Mouse (Mus musculus) forelimb bud, embryonic 11.5 days (tissue): ENCODE measurements around the gene Slc4a7.

Experiments used
- DNase-seq: peaks from one replicate; pipeline ENCODE4 v3.0.0-alpha.2; 2012; ENCODE audit warnings: low read depth, low spot score

The Slc4a7 gene

DNA sequence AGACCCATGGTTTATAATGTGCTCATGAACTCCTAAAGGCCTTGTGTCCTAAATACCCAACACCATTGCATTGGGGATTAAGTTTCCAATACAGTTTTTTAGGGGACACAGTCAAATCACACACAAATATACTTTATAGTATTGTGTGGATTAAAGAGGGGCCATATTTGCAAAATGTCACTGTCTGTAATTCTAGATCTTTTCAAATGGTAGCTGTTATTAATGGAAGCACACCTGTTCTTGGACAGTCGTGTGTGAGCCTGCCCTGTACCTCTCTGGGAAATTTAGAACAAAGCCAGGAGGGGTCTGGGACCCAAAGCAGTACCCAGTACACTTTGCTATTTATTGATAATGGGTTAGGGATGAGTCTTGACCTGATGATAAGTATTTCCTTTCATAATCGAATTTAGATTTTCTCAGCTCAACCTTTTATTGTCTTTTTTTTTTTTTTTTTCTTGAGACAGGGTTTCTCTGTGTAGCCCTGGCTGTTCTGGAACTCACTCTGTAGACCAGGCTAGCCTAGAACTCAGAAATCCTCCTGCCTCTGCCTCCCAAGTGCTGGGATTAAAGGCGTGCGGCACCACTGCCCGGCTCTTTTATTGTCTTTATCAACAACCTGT is at the start of gene Slc4a7:
TSS of gene Slc4a7 (plus strand) at position 570 of the 620 bp plus-strand sequence.
- DNase-seq, result no peak

- DNase-seq, result no peak
Observed at GRCm38 (mm10) chr14:14670597-14670996, 31.5 kb upstream of the Slc4a7 start.

- DNase-seq, result no peak
Observed at GRCm38 (mm10) chr14:14681611-14682010, 20.5 kb upstream of the Slc4a7 start.

- no peak for DNase-seq
Observed at GRCm38 (mm10) chr14:14684771-14685170, 17.3 kb upstream of the Slc4a7 start.

GRCm38 (mm10) chr14:14686101-14686551 is 16.0 kb upstream of the Slc4a7 start:
- no peak for DNase-seq

DNA sequence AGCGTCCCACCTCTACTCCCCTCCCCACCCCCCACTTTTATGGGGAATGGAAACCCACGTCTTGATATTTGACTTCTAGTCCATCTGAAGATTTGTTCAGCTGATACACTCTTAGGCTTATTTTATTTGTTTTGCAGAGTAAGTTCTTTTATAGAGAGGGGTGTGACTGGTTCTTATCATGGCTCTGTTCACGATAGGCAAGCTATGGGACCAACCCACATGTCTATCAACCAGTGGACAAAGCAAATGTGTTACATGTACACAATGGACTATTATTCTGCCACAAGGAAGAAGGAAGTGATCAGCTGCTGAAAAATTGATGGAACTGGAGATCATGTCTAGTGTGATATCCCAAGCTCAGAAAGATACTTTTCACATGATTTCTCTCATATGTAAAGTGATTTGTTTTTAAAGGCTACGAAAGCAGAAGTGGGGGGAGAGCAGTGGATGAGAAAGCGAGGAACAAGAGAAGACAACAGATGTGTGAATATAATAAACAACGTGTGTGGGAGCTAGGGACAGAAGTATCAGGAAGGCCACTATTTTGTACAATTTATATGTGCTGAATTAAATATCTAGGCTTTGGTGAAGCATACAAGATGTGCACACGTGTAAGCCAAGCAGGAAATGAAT is 14.7 kb upstream of the Slc4a7 start:
- DNase-seq, result no peak

GRCm38 (mm10) chr14:14702399-14703345 is 593 bp downstream of the Slc4a7 start:
- DNase-seq, result peak; percentile 98

DNA sequence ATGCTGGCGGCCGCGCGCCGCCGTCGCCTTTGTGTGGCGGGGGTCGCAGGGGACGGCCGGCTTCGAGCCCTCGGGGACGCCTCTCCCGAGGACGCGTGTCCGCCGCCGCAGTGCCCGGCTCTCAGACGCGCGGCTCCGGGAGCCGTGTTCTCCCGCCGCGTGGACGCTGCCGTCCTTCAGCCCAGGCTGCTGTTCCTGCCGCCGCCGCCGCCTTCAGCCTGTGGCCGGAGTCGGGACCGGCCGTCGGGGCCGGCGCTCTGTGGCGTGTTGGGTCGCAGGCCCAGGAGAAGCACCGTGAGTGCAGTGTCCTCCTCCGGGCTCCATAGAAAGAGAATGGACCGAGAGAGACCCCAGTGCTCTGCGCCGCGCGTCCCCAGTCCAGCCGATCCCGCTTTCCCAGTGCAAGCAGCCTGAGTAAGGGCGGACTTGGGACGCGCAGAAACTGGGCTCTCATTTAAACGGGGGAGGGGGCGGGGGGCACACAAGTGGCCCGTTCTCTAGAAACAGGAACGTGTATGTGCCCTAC is 1.3 kb downstream of the Slc4a7 start:
- DNase-seq, result peak; percentile 46

GRCm38 (mm10) chr14:14704651-14705050 is 2.6 kb downstream of the Slc4a7 start:
- DNase-seq, result no peak

DNA sequence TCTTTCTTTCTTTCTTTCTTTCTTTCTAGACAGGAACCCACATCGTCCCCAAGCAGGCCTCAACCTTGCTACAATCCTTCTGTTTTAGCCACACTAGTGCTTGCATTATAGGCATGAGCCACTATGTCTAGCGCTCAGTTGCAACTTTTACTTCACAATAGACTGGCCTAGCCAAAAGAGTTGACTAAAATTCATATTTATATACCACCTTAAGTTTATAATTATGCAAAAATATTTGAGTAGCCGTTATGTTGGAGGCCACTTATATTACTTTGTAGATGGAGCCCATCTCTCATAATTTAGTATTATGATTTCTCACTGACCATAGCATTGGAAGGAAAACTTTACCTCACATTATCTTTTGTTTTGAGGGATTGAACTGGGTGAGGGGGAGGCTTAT is 3.0 kb downstream of the Slc4a7 start:
- no peak for DNase-seq

GRCm38 (mm10) chr14:14706381-14706780 is 4.3 kb downstream of the Slc4a7 start:
- DNase-seq, result no peak

GRCm38 (mm10) chr14:14707061-14707460 is 5.0 kb downstream of the Slc4a7 start:
- DNase-seq, result no peak

GRCm38 (mm10) chr14:14709021-14709420 is 6.9 kb downstream of the Slc4a7 start:
- DNase-seq, result no peak

DNA sequence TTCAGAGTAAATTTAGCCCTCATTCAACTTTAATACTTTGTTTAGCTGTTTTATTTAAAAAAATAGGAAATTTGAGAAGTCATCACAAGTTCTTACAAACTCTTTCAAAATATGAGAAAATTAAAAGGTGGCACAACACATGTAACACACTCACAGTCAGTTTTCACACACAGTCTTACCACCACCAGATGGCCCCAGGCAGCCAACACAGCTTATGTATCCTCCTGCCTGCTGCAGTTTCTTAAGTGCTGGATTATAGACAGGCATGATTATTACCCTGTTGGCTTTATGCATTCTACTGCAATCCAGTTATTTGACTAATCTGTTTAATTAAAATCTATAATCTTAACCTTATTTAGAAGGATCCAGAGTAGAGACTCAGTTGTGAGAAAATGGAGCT is 12.1 kb downstream of the Slc4a7 start:
- no peak for DNase-seq

- no peak for DNase-seq
Observed at GRCm38 (mm10) chr14:14715794-14716193, 13.7 kb downstream of the Slc4a7 start.

DNA sequence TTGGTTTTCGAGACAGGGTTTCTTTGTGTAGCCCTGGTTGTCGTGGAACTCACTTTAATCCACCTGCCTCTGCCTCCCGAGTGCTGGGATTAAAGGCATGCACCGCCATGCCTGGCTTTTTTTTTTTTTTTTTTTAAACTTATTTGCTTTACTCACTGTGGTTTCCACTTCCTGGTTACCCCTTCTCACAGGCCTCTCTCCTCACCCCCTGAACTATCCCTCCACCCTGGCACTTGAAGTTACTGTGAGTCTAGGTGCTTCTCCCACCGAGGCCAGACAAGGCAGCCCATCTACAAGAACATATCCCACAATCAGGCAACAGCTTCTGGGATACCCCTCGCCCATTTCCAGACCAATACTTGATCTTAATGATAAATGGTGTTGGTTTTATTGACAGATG is 14.8 kb downstream of the Slc4a7 start:
- DNase-seq, result no peak

DNA sequence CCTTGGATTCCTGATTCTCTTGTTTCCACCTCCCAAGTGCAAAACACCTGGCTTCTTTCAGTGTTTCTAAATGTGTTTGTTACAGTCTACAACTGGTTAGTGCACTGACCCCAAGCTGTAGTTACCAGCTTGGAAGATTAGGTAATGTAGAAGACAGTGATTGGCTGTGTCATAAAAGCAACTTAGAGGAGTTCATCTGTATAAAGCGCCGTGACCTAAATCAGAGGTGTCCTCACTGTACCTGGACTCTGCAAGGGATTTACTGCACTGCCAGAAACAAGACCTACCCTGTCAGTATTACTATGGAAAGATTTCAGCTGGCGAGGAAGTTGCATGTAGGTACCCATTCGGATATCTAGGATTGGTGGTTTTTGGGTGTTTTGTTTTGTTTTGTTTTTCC is 16.5 kb downstream of the Slc4a7 start:
- DNase-seq, result no peak

GRCm38 (mm10) chr14:14781169-14781568 is 79.1 kb downstream of the Slc4a7 start:
- DNase-seq, result no peak

- no peak for DNase-seq
Observed at GRCm38 (mm10) chr14:14784223-14784622, 82.1 kb downstream of the Slc4a7 start.

DNA sequence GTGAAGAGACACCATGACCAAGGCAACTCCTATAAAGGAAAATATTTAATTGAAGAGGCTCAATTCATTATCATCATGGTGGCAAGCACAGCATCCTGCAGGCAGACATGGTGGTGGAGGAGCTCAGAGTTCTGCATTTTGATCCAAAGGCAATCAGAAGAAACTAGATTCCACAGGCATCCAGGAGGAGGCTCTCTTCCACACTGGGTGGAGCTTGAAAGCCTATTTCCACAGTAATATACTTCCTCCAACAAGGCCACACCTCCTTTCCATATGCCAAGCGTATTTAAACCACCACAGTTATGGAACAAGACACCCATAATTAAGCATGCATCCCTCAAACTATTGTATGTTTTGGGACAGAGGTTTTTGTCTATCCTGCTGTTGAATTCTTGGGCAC is 84.9 kb downstream of the Slc4a7 start:
- DNase-seq, result no peak

DNA sequence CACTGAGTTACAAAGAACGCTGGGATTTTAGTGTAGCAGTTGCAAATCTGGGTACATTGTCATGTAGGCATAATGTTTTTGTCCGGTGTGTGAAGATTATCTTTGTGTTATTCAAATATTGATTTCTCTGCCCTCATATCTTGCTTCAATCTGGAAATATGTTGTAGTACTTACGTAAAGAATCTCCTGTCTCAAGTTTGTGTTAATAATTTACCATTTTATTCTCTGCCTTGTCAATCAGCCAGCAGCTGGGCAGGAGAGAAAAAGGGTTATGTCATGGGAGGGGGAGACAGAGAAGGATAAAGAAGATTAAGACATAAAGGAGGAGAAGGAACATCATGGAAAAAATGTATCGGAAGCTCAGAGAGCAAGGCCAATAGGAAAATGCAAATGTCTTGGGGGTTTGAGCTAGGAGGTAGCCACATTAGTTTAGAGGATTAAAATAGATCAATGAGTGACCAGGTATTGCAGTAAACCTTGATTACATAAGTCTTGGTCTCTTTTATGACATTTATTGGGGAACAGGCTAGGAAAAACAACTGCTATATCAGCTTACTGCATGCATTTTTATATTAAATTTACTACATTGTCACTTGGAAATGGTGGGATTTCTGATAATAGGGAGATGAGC is 87.9 kb downstream of the Slc4a7 start:
- DNase-seq, result no peak

DNA sequence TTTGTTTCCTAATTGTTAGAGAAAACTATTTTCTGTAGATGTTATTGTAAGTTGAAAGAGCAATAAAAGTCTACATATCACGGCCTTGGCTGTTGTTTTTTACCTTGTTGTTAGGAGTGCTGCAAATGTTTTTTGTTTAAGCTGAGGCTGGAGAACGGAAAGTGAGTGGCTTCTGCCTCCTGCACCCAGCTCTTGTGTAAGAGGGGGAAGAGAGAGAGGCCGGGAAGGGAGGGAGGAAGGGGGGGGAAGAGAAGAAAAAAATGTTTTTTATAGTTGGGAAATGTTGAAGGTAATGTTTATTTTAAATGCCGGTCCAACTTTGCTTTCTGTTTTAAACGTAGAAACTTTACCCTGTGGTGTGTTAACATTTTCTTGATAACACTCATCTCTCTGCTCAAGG is 97.8 kb downstream of the Slc4a7 start:
- DNase-seq, result no peak
